Mouse (Mus musculus) intestine, embryonic 16.5 days (tissue): ENCODE measurements at regions not wholly inside any gene's neighbourhood (a gene's known extent, or its start where the extent isn't known, plus 50 kb on each side); places are given as distances from the start of the nearest gene placed in this dataset.
"Not testable (repeated sequence)": the region's sequence is repeated elsewhere in the genome, so short reads cannot be mapped to it uniquely, and the experiment has no call there.

Experiments used
- ATAC-seq: fragments of 200-750 bp; cut with Nextera tagmentation; 2 replicates; pipeline ENCODE4 v1.8.0; 2017; ENCODE audit warnings: moderate TSS enrichment, moderate library complexity
- H3K27ac ChIP-seq: fragments of 300-500 bp; sonication (generic); 2 replicates; pipeline ENCODE4 v1.5.1; 2014; ENCODE audit warnings: mild to moderate bottlenecking, low read length
- H3K27me3 ChIP-seq: fragments of 300-500 bp; sonication (generic); replicated peaks from 2 replicates; pipeline ENCODE4 v1.6.1; 2014; ENCODE audit warnings: low read length, control low read depth, mixed read lengths; ENCODE audit not compliant: control insufficient read depth, insufficient read depth
- H3K36me3 ChIP-seq: fragments of 300-500 bp; sonication (generic); 2 replicates; pipeline ENCODE4 v1.6.1; 2014; ENCODE audit warnings: low read length, control low read depth; ENCODE audit not compliant: control insufficient read depth, insufficient read depth
- H3K4me1 ChIP-seq: fragments of 300-500 bp; sonication (generic); 2 replicates; pipeline ENCODE4 v1.6.1; 2014; ENCODE audit warnings: low read length, control low read depth, mixed read lengths; ENCODE audit not compliant: control insufficient read depth, insufficient read depth
- H3K4me2 ChIP-seq: fragments of 300-500 bp; sonication (generic); 2 replicates; pipeline ENCODE4 v1.6.1; 2014; ENCODE audit warnings: low read depth, low read length, control low read depth
- H3K4me3 ChIP-seq: fragments of 300-500 bp; sonication (generic); 2 replicates; pipeline ENCODE4 v1.5.1; 2014; ENCODE audit warnings: mild to moderate bottlenecking, low read length
- H3K9ac ChIP-seq: fragments of 300-500 bp; sonication (generic); 2 replicates; pipeline ENCODE4 v1.6.1; 2014; ENCODE audit warnings: low read depth, low read length
- H3K9me3 ChIP-seq: fragments of 300-500 bp; sonication (generic); 2 replicates; pipeline ENCODE4 v1.6.1; 2016; ENCODE audit warnings: low read length, control low read depth; ENCODE audit not compliant: control insufficient read depth
- WGBS: fragments of 180-500 bp; shearing (Covaris S2); extraction: QIAGEN DNeasy Blood & Tissue Kit; methylation state at CpG from one replicate; pipeline ENCODE4 v1.1.7; 2014; 5-methylcytosine and 5-hydroxymethylcytosine counted together

DNA sequence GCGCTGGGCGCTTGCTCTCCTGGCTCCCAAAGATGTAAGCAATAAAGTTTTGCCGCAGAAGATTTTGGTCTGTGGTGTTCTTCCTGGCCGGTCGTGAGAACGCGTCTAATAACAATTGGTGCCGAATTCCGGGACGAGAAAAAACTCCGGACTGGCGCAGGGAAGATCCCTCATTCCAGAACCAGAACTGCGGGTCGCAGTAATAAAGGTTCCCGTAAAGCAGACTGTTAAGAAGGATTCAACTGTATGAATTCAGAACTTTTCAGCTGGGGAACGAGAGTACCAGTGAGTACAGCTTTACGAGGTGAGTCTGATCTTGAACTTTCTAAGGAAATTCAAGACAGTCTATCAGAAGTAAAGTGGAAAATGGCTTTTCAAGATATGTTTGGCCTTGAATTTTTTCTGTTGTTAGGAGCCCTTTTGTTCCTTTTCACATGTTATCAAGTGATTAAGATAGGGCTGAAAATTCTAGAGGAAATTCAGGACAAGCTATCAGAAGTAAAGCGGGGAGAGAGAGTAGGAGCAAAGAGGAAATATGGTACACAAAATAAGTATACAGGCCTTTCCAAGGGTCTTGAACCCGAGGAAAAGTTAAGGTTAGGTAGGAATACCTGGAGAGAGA is 76.4 kb downstream of the Dusp6 start:
- H3K9me3 ChIP-seq, H3K4me3 ChIP-seq, ATAC-seq, H3K27me3 ChIP-seq, H3K27ac ChIP-seq, H3K36me3 ChIP-seq, H3K4me1 ChIP-seq, H3K4me2 ChIP-seq, H3K9ac ChIP-seq: not testable (repeated sequence)
- 98% methylated on average over 8 of the region's 19 CpGs for WGBS

DNA sequence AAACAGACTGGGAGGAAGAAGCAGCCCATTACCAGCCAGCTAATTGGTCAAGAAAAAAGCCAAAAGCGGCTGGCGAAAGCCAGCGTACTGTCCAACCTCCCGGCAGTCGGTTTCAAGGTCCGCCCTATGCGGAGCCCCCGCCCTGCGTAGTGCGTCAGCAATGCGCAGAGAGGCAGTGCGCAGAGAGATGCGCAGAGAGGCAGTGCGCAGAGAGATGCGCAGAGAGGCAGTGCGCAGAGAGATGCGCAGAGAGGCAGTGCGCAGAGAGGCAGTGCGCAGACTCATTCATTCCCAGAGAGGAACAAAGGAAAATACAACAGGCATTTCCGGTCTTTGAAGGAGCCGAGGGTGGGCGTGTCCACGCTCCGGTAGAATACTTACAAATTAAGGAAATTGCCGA is 77.0 kb downstream of the Dusp6 start:
- not testable (repeated sequence) for H3K4me3 ChIP-seq, H3K36me3 ChIP-seq, H3K4me2 ChIP-seq, H3K9me3 ChIP-seq, H3K9ac ChIP-seq, H3K27me3 ChIP-seq, ATAC-seq, H3K4me1 ChIP-seq, H3K27ac ChIP-seq
- WGBS, result no CpG with 5 or more reads among the region's 25 CpGs

DNA sequence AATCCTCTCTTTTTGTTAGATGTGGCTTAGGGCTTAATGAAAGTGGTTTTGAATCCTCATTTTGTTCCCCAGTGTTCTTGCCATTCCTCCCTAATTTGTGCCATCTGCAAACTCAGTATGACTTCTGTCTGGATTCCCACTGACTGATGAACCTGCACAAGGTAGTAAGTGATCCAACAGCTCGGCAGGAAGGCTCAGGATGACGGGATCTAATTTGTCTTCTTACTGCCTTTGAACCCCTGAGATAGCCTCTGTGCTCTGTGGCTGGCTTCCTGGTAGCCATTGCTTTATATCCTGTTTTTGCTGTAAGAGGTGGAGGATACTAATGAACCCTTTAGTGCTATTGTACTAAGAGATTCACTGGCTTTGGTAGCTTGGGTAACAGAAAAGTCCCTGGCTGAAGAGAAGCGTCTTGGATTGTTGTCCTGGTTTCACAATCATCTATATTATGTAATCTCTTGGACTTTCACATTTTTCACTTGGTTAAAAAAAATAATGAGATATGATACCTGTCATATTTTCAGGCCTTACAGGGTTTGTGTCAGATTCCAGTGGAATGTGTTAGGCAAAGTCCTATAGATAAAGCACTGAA is 86.2 kb downstream of the Dusp6 start:
- Histone ChIP-seq H3K36me3 (no peaks in the 10 kb centered on the region), H3K9me3 (no peaks in the 10 kb centered on the region), H3K27me3 (no peaks in the 10 kb centered on the region), H3K9ac (no peak overlapping the region), H3K4me2 (no peak overlapping the region), H3K4me1 (no peaks in the 10 kb centered on the region), H3K27ac (no peak overlapping the region), H3K4me3 (no peak overlapping the region)
- WGBS, result 61% methylated on average over 3 of the region's 3 CpGs
- ATAC-seq, result no peak

DNA sequence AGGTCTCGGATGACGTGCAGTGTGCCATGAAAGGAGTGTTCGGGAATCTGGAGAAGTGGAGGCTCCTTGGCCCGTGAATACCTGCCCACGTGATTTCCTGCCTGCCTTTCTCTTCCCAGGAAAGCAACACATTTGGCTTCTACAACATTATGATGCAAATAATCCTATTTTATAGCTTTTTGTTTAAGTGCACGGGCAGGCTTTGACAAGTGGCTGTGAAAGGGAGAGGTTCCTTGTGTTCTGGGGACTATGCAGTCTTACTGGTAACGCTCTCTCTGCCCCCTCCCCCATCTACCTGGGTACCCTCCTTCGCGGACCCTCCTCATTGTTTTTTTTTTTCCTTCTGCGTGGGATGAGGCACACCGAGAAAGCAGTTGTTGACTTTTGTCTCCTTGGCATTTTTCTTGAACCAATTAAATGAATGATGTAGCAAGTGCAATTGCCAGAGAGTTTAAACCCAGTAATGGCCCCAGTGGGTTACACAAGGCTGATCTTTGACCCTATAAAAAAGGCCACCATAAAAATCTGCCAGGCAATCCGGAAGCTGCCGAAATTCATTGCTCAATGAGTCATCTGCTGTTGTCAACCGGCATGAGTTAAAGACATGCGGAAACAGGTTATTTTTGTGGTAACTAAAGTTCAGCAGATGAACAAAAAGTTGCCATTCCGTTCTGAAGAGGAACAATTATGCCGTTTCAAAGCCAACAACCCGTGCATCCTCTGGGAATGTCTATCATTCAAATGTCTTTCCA is 90.7 kb downstream of the Dusp6 start:
- peak overlapping the region; percentile 80 for H3K27ac ChIP-seq
- H3K9me3 ChIP-seq, result no peaks in the 10 kb centered on the region
- ATAC-seq, result peak; percentile 95
- no peaks in the 10 kb centered on the region for H3K4me1 ChIP-seq
- 32% methylated on average over 18 of the region's 18 CpGs for WGBS
- no peaks in the 10 kb centered on the region for H3K27me3 ChIP-seq
- H3K9ac ChIP-seq, result no peak overlapping the region
- H3K36me3 ChIP-seq, result no peaks in the 10 kb centered on the region
- no peak overlapping the region for H3K4me3 ChIP-seq
- H3K4me2 ChIP-seq, result peak overlapping the region; percentile 32; the same call in 1 of the 2 replicates

DNA sequence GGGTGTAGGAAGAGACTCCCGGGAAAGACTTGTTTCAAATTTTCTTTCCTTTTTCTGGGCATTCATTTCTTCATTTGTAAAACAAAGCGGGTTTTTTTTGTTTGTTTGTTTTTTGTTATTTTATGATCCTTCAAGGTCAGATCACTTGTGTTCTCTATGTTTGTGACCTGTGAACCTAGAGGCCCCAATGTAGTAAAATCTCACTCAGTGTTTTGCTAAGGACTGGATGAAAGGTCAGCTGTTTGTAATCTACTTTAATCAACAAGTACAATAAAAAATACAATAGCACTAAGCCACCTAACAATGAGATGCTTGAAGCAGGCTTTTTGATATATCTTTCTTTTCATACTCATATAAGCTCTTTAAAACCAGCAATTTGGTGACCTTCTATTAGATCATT is 91.3 kb downstream of the Dusp6 start:
- 72% methylated on average over 2 of the region's 2 CpGs for WGBS
- H3K36me3 ChIP-seq, result no peaks in the 10 kb centered on the region
- H3K27me3 ChIP-seq, result no peaks in the 10 kb centered on the region
- H3K4me1 ChIP-seq, result no peaks in the 10 kb centered on the region
- no peak overlapping the region for H3K9ac ChIP-seq
- peak overlapping the region; percentile 80 for H3K27ac ChIP-seq
- no peak overlapping the region for H3K4me3 ChIP-seq
- H3K9me3 ChIP-seq, result no peaks in the 10 kb centered on the region
- no peak overlapping the region for H3K4me2 ChIP-seq
- ATAC-seq, result peak; percentile 59

DNA sequence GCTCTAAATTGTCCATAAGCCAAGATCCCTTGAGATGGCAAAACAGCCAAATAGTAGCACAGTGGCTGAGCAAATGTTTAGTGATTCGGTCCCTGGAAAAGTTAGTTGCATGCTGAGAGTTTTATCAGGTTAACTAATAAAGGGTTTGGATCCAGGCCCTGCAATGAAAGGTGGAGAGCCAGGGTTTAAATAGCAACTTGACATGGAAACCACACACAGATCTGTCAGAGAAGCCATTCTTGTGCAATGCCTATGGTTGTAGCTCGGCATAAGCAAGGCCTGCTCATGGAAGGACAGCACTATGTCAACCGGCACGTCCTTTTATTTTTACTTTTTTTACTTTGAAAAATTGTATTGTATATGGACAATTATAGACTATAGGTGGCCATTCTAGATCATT is 92.3 kb downstream of the Dusp6 start:
- Histone ChIP-seq H3K4me1 (no peaks in the 10 kb centered on the region), H3K27ac (no peak overlapping the region), H3K4me3 (no peak overlapping the region), H3K27me3 (no peaks in the 10 kb centered on the region), H3K9me3 (no peaks in the 10 kb centered on the region), H3K4me2 (no peak overlapping the region), H3K36me3 (no peaks in the 10 kb centered on the region), H3K9ac (no peak overlapping the region)
- WGBS, result 94% methylated on average over 4 of the region's 4 CpGs
- no peak for ATAC-seq

DNA sequence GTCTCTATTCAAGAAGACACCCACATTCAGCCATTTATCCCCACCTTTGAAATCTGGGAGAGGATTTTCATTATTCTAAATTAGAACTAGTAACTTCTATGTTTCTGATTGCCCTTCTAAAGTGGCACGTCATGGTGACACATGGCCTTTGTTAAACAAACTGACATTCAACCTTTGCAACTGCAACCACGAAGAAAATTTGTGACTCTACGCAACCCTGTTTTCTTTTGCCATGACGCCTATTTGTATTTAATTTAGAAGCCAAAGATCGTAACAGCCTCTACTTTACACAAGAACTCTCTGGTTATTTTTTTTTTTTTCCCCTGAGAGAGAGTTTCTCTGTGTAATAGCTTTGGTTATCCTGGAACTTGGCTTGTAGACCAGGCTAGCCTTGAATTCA is 93.2 kb downstream of the Dusp6 start:
- ATAC-seq, result no peak
- Histone ChIP-seq H3K36me3 (no peaks in the 10 kb centered on the region), H3K4me2 (no peak overlapping the region), H3K9ac (no peak overlapping the region), H3K27ac (no peak overlapping the region), H3K9me3 (no peaks in the 10 kb centered on the region), H3K4me3 (no peak overlapping the region), H3K27me3 (no peaks in the 10 kb centered on the region), H3K4me1 (no peaks in the 10 kb centered on the region)
- WGBS, result 83% methylated on average over 5 of the region's 5 CpGs

DNA sequence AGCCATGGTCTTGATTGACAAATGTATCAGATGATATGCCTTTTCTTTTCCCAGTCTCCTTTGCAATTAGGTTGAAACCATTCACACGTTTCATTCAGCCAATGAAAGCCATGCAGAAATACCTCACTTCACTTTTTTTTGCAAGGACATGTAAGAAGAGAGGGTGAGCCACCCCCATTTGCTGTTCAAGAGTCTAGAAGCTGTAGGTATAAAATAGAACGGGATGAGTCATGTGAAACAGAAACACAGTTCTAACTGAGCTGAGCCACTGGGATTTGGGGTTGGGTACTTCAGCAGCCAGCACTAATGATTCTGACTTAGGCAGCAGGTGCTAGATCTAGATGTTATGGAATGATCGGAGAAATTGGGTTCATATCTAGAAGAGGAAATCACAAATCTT is 93.9 kb downstream of the Dusp6 start:
- Histone ChIP-seq H3K4me1 (no peaks in the 10 kb centered on the region), H3K4me2 (no peak overlapping the region), H3K36me3 (no peaks in the 10 kb centered on the region), H3K9me3 (no peaks in the 10 kb centered on the region), H3K27me3 (no peaks in the 10 kb centered on the region), H3K4me3 (no peak overlapping the region), H3K9ac (no peak overlapping the region), H3K27ac (no peak overlapping the region)
- no peak for ATAC-seq
- WGBS, result 80% methylated on average over 3 of the region's 3 CpGs

DNA sequence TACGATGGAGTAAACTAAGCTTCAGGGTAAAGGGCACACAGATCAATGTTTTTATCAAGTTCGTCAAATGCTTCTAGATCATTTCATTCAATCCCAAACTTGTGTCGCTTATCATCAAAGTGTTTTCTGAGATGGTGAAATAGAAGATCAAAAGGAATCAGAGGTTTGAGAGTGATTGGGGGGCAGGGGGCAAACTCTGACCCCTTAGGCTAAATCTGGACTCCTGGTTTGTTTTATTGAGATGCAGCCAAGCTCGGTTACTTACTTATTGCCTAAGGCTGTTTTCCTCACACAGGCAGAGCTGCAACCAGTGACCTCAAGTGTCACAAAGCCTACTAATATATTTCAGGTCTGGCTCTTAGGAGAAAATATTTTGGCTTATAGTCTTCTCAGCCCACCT is 94.3 kb downstream of the Dusp6 start:
- no peaks in the 10 kb centered on the region for H3K4me1 ChIP-seq
- no peak overlapping the region for H3K27ac ChIP-seq
- no peak overlapping the region for H3K9ac ChIP-seq
- no peaks in the 10 kb centered on the region for H3K36me3 ChIP-seq
- 65% methylated on average over 4 of the region's 4 CpGs for WGBS
- no peak for ATAC-seq
- H3K4me3 ChIP-seq, result no peak overlapping the region
- no peaks in the 10 kb centered on the region for H3K27me3 ChIP-seq
- H3K9me3 ChIP-seq, result no peaks in the 10 kb centered on the region
- H3K4me2 ChIP-seq, result no peak overlapping the region
